Mouse (Mus musculus): ENCODE data around the gene Zkscan17.

- TF ChIP-seq CTCF (IDR thresholded peaks at IDR 0.05; ENCODE audit: low read depth, low read length) (no peak), GATA1 (IDR thresholded peaks at IDR 0.05; ENCODE audit: borderline replicate concordance, low read length) (no peak), POLR2AphosphoS5 (IDR thresholded peaks at IDR 0.05; ENCODE audit: insufficient replicate concordance, low read depth, low read length) (no peak)
Measured at GRCm38 (mm10) chr11:59477240-59477639, 49.3 kb downstream of the Zkscan17 start.

Measured in G1E (cell line).